Mouse (Mus musculus) adrenal gland (tissue): ENCODE data around the gene Sema4c.

Experiments used
- intact Hi-C: fragments of 180-260 bp; cut with DNase I; formaldehyde crosslinking; loops from one replicate; pipeline ENCODE4 v1.15.1; 2025
- long read RNA-seq, 2 experiments: library from polyadenylated mRNA; unstranded; transcript quantifications; one replicate each; pipeline ENCODE4 v2.0.0; 2020; ENCODE audit warnings: borderline replicate concordance in 1 of 2; ENCODE audit not compliant: insufficient replicate concordance in 1 of 2

The Sema4c gene
- long read RNA-seq, experiment 1, result 0 reads
- long read RNA-seq, experiment 2, result 0 reads

DNA sequence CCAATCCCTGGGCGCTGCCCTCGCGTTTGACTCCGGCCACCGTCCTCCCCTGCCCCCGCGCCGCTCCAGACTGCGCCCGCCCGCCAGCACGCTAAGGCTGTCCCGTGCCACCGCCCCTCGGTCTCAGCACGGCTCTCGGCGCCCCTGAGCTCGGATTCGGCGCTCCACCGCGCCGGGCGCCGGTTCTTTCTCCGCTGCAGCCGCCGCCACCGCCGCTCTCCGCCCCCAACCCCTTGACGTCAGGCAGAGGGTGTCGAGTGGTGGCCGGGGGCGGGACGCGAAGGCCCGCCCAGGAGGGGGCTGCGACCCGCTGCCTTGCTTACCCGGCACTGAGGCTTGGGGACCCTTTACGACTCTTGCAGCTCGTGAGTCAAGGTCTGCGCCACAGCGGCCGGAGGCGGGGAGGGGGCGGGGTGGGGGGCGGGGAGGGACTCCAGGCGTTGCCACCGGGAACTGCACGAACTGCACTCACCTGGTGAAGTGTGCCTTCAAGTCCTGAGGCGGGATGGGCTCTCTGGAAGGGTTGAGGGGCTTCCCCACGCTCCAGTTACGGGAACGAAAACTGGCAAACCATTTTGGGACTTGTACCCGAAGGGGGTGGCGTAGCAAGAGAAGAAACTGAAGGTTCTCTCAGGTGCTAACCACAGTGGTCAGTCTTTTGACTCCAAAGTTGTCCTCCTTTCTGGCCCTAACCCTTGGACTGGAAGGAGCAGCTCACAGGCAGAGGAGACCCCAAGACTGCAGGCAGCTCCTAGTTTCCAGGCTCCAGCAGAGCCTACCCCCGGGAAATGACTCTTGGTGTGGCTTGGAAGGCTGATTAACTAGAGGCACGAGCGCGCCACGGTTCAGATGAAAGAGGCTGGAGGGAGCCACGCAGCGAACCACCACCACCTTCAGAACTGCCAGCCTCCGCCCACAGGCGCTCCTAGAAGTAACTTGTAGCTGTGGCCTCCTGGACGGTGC is at the start of gene Sema4c:
Gene Sema4c (minus strand): TSS at position 319 of the 963 bp plus-strand sequence.
- intact Hi-C loops, result loop anchor here (5.0 kb wide), 1 partner anchor 39 kb away; no protein-coding TSS in a partner anchor

DNA sequence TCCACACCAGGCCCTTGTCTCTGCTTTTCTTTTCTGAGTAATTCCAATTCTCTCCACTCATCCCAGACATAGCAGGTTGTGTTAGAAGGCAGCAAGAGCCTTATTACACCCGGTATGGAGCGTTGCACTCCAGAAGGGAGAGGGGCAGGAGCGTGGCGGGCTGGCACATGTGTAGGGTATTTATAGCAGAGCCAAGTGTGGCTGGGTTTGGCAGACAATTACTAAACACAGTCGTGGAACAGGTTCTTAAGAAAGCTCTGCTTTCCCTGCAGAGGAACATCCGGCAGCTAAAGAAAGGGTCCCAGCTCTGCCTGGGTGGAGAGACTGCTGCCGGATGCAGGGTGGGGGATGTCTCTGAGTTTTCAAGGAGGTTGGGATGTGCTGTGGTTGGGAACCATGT is 48.8 kb upstream of the Sema4c start:
- intact Hi-C loops, result no loop called here

DNA sequence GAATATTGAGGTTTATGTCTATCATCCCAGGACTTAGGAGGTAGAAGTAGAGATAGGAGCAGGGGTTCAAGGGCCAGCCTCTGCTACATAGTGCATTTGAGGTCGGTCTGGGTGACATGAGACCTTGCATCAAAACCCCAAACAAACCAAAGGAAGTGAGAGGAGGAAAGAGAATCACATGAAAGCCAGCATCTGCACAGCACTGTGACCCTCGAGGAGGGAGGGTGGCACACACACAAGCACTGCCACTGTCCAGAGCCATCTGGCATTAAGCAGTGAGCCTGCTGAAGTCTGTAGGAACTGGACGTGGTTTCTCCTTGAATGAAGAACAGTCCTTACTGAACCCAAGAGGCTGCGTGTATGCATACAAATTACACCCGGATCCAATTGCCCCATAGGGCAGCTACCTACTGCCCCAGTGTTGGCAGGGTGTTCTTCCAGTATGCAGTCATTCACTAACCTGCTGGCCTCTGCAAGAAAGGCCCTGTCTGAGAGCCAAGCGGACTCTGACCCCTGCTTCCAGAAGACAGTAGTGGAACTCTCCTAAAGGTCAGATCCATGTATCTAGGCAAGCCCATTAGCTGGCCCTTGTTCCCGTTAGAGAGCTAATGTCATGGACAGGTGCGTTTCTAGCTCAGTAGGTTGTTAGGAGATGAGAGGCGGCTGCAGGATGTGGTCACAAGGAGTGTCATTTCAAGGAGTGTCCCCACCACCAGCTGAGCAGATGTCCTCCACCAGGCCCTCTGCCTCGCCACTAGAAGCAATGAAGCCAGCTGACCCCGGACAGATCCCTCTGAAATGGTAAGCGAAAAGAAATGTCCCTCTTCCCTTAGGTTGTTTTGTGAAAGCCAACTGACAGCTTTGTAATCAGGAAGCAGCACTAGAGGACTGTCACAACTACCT is 46.4 kb upstream of the Sema4c start:
- intact Hi-C loops, result no loop called here

- intact Hi-C loops, result no loop called here
Observed at GRCm38 (mm10) chr1:36603361-36603760, 45.2 kb upstream of the Sema4c start.

GRCm38 (mm10) chr1:36602271-36602670 is 44.1 kb upstream of the Sema4c start:
- intact Hi-C loops, result no loop called here

- intact Hi-C loops, result loop anchor here (5.0 kb wide), 1 partner anchor 41 kb away; the partner anchor contains the start of gene Sema4c
Observed at GRCm38 (mm10) chr1:36598411-36598810, 40.3 kb upstream of the Sema4c start.

- intact Hi-C loops, result loop anchor here (5.0 kb wide), 1 partner anchor 39 kb away; the partner anchor contains the start of gene Sema4c
Observed at GRCm38 (mm10) chr1:36596114-36596513, 38.0 kb upstream of the Sema4c start.

GRCm38 (mm10) chr1:36595167-36595931 is 37.2 kb upstream of the Sema4c start:
- intact Hi-C loops, result loop anchor here (5.0 kb wide), 1 partner anchor 38 kb away; the partner anchor contains the start of gene Sema4c

DNA sequence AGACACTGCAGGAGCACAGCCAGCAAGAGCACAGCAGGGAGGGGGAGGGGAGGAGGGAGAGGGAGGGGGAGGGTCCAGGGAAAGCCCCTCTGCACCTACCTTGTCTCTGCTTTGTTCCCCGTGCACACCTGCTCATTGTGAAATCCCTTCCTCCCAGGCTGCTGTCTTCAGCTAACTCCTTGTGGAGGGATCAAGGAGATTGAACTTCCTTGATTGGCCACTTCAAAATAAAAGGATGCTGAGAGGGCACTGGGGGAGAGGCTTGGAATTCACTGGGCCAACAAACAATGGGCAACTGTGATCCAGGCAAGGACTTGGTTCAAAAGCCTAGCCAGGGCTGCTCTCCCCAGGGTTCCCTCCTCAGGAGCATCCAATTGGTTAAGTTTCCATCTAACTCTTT is 35.0 kb upstream of the Sema4c start:
- intact Hi-C loops, result no loop called here

DNA sequence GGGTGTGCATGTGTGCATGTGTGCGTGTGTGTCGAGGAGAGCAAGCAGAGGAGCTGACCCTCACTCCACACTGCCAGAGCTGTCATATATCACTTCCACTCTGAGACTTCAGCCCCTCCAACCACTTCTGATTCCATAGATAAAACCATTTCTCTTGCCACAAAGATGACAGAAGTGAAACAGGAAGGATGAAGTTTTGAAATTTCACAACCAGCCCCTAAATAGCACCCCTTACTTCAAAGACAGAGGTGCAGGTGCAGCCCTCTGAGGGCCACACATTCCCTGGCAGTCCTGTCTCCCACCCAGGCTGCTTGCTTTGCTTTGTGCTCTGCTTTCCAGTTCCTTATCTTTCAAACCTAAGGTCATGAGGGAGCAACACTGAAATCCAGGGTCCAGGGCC is 33.3 kb upstream of the Sema4c start:
- intact Hi-C loops, result no loop called here

GRCm38 (mm10) chr1:36590664-36591063 is 32.5 kb upstream of the Sema4c start:
- intact Hi-C loops, result no loop called here

- intact Hi-C loops, result no loop called here
Observed at GRCm38 (mm10) chr1:36589486-36589885, 31.3 kb upstream of the Sema4c start.

DNA sequence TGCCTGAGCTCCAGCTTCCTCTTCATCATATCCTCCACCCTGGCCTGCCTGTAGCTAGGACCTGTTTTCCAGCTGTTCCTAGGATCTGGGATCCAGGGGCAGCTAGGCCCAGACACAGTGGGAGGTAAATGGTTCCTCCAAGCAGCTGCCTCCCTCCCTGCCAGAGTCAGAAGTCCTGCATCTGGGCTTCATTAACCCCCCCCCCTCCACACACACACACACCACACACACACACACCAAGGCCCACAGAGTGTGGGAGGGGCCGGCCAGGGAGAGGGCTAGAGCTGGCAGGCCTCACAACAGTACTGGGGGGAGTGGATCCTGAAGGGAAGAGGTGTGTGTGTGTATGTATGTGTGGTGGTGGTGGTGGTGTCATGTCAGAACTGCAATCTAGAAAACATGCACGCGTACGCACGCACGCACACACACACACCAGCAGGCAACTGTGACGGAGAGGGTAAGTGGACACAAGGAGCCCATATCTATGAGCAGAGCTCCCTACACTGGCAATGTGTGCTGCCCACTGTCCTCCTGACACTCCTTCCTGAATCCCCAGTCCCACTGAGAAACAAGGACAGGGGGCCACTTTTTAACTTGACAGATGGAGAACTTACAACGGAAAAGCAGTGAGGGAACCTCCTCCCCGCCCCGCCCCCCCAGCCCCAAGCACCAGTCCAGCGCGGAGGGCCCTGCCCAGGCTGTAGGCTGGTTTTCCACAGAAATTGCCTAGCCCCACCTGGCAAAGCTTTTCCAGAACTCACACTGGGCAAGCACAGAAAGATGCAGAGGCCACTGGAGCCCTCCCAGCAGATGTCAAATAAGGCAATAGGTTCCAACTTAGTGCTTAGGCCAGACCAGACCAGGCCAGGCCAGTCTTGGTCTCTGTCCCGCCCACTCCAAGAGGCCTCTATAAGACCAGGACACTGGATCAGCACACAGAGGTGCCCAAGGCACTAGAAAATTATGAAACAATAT is 30.6 kb upstream of the Sema4c start:
- intact Hi-C loops, result no loop called here

GRCm38 (mm10) chr1:36587860-36588259 is 29.7 kb upstream of the Sema4c start:
- intact Hi-C loops, result no loop called here

DNA sequence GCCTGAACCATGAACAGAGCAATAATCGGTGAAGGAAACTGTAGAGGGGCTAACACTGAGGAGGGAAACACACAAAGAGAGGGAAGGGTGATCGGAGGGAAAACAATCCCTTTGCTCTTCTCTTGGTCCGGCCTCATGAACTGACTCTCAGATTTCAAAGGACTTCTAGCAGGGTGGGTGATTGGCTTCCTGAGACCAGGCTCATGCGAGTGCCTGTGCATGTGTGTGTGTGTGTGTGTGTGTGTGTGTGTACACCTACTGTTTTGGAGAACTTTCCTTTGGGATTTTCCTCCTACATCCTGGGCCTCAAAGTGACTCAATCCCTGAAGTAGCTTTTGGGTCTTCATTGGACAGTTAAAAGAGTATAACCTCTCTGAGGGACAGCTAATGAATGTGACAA is 28.1 kb upstream of the Sema4c start:
- intact Hi-C loops, result no loop called here

GRCm38 (mm10) chr1:36583408-36584116 is 25.4 kb upstream of the Sema4c start:
- intact Hi-C loops, result no loop called here

DNA sequence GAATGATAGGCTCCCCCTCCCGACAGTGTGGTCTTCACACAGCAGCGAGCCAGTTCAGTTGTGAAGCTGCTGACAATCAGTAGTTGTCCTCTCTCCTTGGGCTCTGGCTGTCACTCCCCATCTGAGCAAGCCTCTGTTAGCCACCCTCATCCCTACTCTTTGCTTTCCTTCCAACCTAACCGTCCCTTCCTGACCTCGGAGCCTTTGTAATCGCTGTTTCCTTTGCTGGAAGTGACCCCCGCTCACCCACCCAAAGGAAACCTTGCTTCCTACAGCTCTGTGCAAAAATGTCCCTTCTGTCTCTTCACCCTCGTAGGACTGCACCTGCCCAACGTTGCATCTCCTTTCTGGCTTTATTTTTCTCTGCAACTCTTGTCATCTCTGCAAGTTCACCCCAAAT is 24.1 kb upstream of the Sema4c start:
- intact Hi-C loops, result no loop called here

DNA sequence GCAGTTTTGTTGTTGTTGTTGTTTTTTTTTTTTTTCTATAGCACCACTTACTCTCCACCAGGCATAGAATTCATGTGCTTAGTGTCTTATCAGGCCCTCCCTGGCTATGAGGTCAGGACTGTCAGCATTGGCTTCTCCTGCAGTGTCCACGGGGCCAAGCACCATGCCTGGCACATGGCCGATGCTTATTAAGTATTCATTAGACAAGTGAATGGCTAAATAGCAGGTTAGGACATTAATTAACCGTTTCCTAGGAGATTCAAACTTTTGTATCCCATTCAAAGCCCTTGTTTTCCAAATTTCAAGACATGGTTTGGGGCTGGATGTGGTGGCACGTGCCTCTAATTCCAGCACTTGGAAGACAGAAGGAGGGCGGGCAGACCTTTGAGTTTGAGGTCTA is 23.1 kb upstream of the Sema4c start:
- intact Hi-C loops, result no loop called here
